Comparison of ENCODE assay signal across 12 mouse cellular contexts in genomic region chr14:105074376-105074775, GRCm38 (mm10).
A peak's percentile ranks its signal among the peaks of the same experiment; 100 is the strongest.
DNase-seq lines count a peak whose midpoint lies in the region.
"Had no signal": no experiment of that assay in that cellular context is flagged by ENCODE, and none has a peak within 500 bp of the region (broad histone marks: within the 10 kb centered on the region; RNA-seq: fewer than 3 reads in every experiment).

No protein-coding gene starts in this region.

- DNase-seq in adrenal gland, adult (ENCODE audit: inconsistent age in 2 of 2, low spot score in 1 of 2): peak; percentile 50 to 80
- DNase-seq in adrenal gland, postnatal 25 days: no peak
- peak; percentile 17 for DNase-seq in adrenal gland, postnatal 10 days
- DNase-seq in adrenal gland, adult 8-10 months: no peak
- no peak for DNase-seq in gastrocnemius, postnatal 14 days
- DNase-seq: B cell, adult 2 months; cerebellum, adult 11-12 months; cerebellum, adult 2 months; cerebellum, adult 9-10 months; cerebellum, postnatal 10 days; cerebellum, postnatal 25 days; forebrain, postnatal 0 days had no signal

- intact Hi-C loops in gastrocnemius, postnatal 14 days (cut with DNase I; ENCODE audit: low total_unique reads): no loop called here

Comparison
In these comparisons a context has a peak if more than half of its experiments do, and no peak if none do; other contexts are left out.
1. DNase-seq: peak in adrenal gland, adult (2 of 2) and adrenal gland, postnatal 10 days (single experiment); none in adrenal gland, postnatal 25 days (single experiment), adrenal gland, adult 8-10 months (single experiment) and gastrocnemius, postnatal 14 days (single experiment).